ENCODE assay signal across 24 mouse cellular contexts in the genomic region with DNA sequence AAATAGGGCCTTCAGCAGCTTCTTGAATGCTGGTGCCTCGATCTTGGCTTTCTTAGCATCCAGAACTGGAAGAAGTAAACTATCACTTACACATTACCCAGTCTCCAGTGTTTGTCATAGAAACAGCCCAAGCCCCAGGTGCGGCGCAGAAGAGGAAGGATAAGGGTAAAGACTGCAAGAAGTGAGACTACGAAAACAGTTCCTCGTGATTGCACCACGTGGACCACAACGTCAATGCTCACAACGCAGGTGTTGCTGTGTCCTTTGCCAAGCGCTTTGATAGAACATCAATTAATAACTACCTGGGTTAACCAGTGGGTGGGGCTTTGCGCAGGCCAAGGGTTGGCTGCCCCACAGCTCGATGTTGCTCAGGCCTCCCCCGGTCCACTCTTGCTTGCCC. TPM values are rescaled to one million over a fixed set of nuclear protein-coding genes. Genes with fewer than 3 reads are reported as not detected.
DNase-seq lines count a peak whose midpoint lies in the region; ATAC-seq lines count a peak whose summit lies in the region.
"Had no signal": no experiment of that assay in that cellular context is flagged by ENCODE, and none has a peak within 500 bp of the region (broad histone marks: within the 10 kb centered on the region; RNA-seq: fewer than 3 reads in every experiment).

No protein-coding gene starts in this region.

- DNase-seq in spleen, adult 12 weeks (ENCODE audit: low spot score) = peak; percentile 24
- no peak for DNase-seq in spleen, adult 18-20 months
- peak; percentile 59 for DNase-seq in A20 (ENCODE audit: low read depth, low spot score)
- DNase-seq in B cell, adult 2 months = peak; percentile 65 to 68
- no peak for DNase-seq in cerebellum, adult 11 months
- DNase-seq in thymus, postnatal 4 days = no peak
- DNase-seq: adrenal gland, adult 8-10 months; adrenal gland, postnatal 25 days; cerebellum, adult 18-20 months; cerebellum, adult 9-10 months; cerebellum, postnatal 14 days; gastrocnemius, postnatal 10 days; gastrocnemius, postnatal 36 days; heart, adult 18-20 months; heart, postnatal 14 days; heart, postnatal 4 days had no signal

- peak; percentile 42; the same call in 1 of the 2 replicates for ATAC-seq in neutrophil, adult 5-6 weeks (ENCODE audit: extremely low read depth, insufficient number of reproducible peaks, low FRiP score, poor library complexity, severe bottlenecking)
- ATAC-seq: activated CD4-positive, CD25-positive, alpha-beta regulatory T cell, adult 4 months; forebrain, embryonic 13.5 days; forebrain, embryonic 16.5 days; hindbrain, postnatal 0 days; inflammation-experienced regulatory T-cells, adult 6 months had no signal

RNA-seq across cellular contexts. Expression of a gene that starts 8.1 kb away (rescaled TPM):
- total RNA-seq in neutrophil, adult 5-6 weeks (2017) = 2.2 TPM in 1 of 2 replicates, not detected in the other
- total RNA-seq: adrenal gland, adult 8-10 months; adrenal gland, postnatal 25 days; ES-E14; gastrocnemius, adult 18-20 months; gastrocnemius, postnatal 10 days; gastrocnemius, postnatal 36 days; heart, adult 18-20 months; heart, postnatal 14 days; heart, postnatal 4 days; hindbrain, postnatal 0 days had no signal

RNA-seq across cellular contexts. Expression of a gene that starts 49.9 kb away (rescaled TPM):
- total RNA-seq in neutrophil, adult 5-6 weeks (2017) = not detected in 2 replicates

Comparison
In these comparisons a context has a peak if more than half of its experiments do, and no peak if none do; other contexts are left out.
1. DNase-seq: peak in spleen, adult 12 weeks (single experiment), A20 (single experiment) and B cell, adult 2 months (2 of 2); none in spleen, adult 18-20 months (0 of 2), cerebellum, adult 11 months (single experiment) and thymus, postnatal 4 days (single experiment).